Mouse (Mus musculus): ENCODE data around the gene Gpr137c. TPM values are rescaled to one million over a fixed set of nuclear protein-coding genes. Genes with fewer than 3 reads are reported as not detected.
A peak's percentile ranks its signal among the peaks of the same experiment; 100 is the strongest.

The Gpr137c gene
- polyA plus RNA-seq, 1 experiment from 2014 or later: 4.2 TPM

DNA sequence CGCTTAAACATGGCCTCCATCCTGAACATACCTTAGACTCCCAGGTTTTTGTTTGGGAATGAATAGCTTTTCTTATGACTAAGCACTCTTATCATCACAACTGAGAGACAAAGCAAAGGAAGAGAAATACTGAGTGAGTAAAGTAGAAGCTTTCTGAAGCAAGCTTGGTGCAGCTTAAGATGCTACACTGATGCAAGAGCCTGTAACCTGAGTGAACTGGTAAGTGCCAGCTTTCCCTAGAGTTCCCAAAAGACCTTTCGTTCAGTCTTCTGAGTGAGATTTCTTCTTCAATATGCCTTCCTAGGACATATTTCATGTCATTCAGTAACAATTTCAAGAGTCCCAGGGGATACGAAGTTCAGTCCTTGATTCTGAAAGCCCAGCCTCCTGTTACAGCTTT, 101.5 kb downstream of the Gpr137c start:
- Histone ChIP-seq H3K27me3 (replicated peaks; ENCODE audit: control insufficient read depth, insufficient read depth, low read length) (no peaks in the 10 kb centered on the region), H3K4me1 (replicated peaks; ENCODE audit: control insufficient read depth, insufficient read depth, low read length) (peaks cover 9% of the 10 kb centered on the region; the same call in 1 of the 2 replicates), H3K9me3 (ENCODE audit: control insufficient read depth, low read length) (no peaks in the 10 kb centered on the region), H3K27ac (ENCODE audit: low read depth) (no peak overlapping the region), H3K4me2 (ENCODE audit: low read length) (no peak overlapping the region), H3K4me3 (ENCODE audit: low read depth, low read length) (no peak overlapping the region), H3K36me3 (ENCODE audit: control insufficient read depth, insufficient read depth, low read length) (no peaks in the 10 kb centered on the region), H3K9ac (ENCODE audit: low read length) (no peak overlapping the region)
- no peak for ATAC-seq (replicated peaks; ENCODE audit: low FRiP score, low TSS enrichment, low read depth)
- no peak for DNase-seq (ENCODE audit: low spot score)
- WGBS: 83% methylated on average over 3 of the region's 3 CpGs

DNA sequence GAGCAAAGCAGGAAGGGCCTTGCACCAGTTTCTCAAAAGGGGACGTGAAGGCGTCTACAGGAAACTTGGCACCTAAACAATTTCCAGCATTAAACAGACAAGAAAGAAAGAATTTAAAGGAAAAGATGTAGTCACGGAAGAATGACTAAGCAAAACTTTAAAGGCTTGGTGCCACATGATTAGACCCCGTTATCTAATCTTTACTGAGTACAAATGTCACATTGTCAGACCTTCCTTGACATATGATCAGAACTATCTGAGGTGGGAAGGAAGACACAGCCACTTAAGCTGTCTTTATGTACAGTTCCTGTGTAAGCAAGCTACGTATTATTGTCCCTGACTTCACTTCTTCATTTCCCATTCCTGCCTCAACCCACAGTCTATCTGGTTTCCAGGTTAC, 102.1 kb downstream of the Gpr137c start:
- Histone ChIP-seq H3K4me1 (replicated peaks; ENCODE audit: control insufficient read depth, insufficient read depth, low read length) (peaks cover 6% of the 10 kb centered on the region; the same call in 1 of the 2 replicates), H3K27ac (ENCODE audit: low read depth) (no peak overlapping the region), H3K4me3 (ENCODE audit: low read depth, low read length) (no peak overlapping the region), H3K4me2 (ENCODE audit: low read length) (no peak overlapping the region), H3K27me3 (replicated peaks; ENCODE audit: control insufficient read depth, insufficient read depth, low read length) (no peaks in the 10 kb centered on the region), H3K9me3 (ENCODE audit: control insufficient read depth, low read length) (no peaks in the 10 kb centered on the region), H3K9ac (ENCODE audit: low read length) (no peak overlapping the region), H3K36me3 (ENCODE audit: control insufficient read depth, insufficient read depth, low read length) (no peaks in the 10 kb centered on the region)
- no peak for ATAC-seq (replicated peaks; ENCODE audit: low FRiP score, low TSS enrichment, low read depth)
- 68% methylated on average over 5 of the region's 5 CpGs for WGBS
- no peak for DNase-seq (ENCODE audit: low spot score)

DNA sequence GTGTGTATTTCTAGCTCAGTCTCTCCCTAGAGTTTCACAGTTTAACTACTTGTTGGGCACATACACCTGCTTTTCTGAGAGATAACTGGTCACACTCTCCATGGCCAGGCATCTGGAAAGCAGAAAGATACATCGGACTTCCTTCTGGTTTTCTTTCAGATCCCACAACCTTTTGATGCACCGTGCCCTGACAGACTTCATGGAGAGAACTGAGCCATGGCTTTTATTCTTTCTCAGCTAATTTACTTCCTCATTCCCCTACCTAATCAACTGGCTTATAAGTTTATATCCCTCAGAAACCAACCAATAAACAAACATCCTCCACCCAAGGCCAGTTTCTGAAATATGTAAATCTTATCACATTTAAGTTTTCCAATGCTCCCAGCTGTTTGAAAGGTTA, 102.9 kb downstream of the Gpr137c start:
- Histone ChIP-seq H3K36me3 (ENCODE audit: control insufficient read depth, insufficient read depth, low read length) (no peaks in the 10 kb centered on the region), H3K9me3 (ENCODE audit: control insufficient read depth, low read length) (no peaks in the 10 kb centered on the region), H3K27ac (ENCODE audit: low read depth) (no peak overlapping the region), H3K9ac (ENCODE audit: low read length) (no peak overlapping the region), H3K4me2 (ENCODE audit: low read length) (no peak overlapping the region), H3K27me3 (replicated peaks; ENCODE audit: control insufficient read depth, insufficient read depth, low read length) (no peaks in the 10 kb centered on the region), H3K4me1 (replicated peaks; ENCODE audit: control insufficient read depth, insufficient read depth, low read length) (peaks cover under 1% of the 10 kb centered on the region; the same call in 1 of the 2 replicates), H3K4me3 (ENCODE audit: low read depth, low read length) (no peak overlapping the region)
- WGBS: 90% methylated on average over 2 of the region's 2 CpGs
- DNase-seq (ENCODE audit: low spot score) (no peak), ATAC-seq (replicated peaks; ENCODE audit: low FRiP score, low TSS enrichment, low read depth) (no peak)

DNA sequence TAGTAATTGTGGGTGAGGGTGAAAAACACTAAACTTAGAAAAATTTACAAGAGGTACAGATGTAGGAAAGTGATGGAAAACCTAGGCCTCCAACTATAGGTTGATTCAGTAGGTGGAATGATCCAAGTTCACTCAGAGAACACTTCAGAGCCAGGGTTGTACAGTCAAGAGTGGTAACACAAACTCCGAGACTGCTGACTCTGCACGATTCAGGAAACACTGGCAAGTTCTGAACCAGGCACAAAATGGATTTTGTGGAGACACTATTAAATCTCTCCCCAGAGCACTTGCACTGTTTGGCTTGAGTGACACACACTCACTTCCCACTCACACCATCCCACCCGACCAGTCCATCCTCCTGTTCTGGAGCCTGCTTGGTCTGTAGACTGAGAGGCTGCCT, 103.8 kb downstream of the Gpr137c start:
- no peaks in the 10 kb centered on the region for H3K27me3 ChIP-seq (replicated peaks; ENCODE audit: control insufficient read depth, insufficient read depth, low read length)
- H3K36me3 ChIP-seq (ENCODE audit: control insufficient read depth, insufficient read depth, low read length): no peaks in the 10 kb centered on the region
- DNase-seq (ENCODE audit: low spot score) (no peak), ATAC-seq (replicated peaks; ENCODE audit: low FRiP score, low TSS enrichment, low read depth) (no peak)
- H3K27ac ChIP-seq (ENCODE audit: low read depth): no peak overlapping the region
- no peaks in the 10 kb centered on the region for H3K9me3 ChIP-seq (ENCODE audit: control insufficient read depth, low read length)
- H3K4me2 ChIP-seq (ENCODE audit: low read length): no peak overlapping the region
- H3K4me1 ChIP-seq (replicated peaks; ENCODE audit: control insufficient read depth, insufficient read depth, low read length): no peaks in the 10 kb centered on the region
- WGBS: 83% methylated on average over 3 of the region's 3 CpGs
- H3K9ac ChIP-seq (ENCODE audit: low read length): no peak overlapping the region
- H3K4me3 ChIP-seq (ENCODE audit: low read depth, low read length): no peak overlapping the region

DNA sequence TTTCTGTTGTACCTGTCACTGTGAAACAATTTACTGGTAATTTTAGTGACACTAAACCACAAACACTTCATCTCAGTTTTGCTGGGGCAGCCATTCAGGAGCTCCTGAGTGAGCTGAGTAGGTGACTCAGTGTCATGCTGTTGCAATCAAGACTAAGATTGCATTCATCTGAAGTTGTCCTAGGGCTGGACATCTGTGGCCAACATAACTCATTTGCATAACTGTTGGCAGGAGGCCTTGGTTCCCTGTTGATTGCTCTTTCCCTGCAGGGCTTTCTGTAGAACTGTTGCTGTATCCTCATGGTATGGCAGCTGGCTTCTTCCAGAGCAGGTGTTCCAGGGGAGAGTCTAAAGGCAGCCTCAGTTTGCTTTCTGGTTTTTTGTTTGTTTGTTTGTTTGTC, 106.0 kb downstream of the Gpr137c start:
- Histone ChIP-seq H3K27me3 (replicated peaks; ENCODE audit: control insufficient read depth, insufficient read depth, low read length) (no peaks in the 10 kb centered on the region), H3K36me3 (ENCODE audit: control insufficient read depth, insufficient read depth, low read length) (no peaks in the 10 kb centered on the region), H3K9me3 (ENCODE audit: control insufficient read depth, low read length) (no peaks in the 10 kb centered on the region), H3K27ac (ENCODE audit: low read depth) (no peak overlapping the region), H3K9ac (ENCODE audit: low read length) (no peak overlapping the region), H3K4me3 (ENCODE audit: low read depth, low read length) (no peak overlapping the region), H3K4me2 (ENCODE audit: low read length) (no peak overlapping the region), H3K4me1 (replicated peaks; ENCODE audit: control insufficient read depth, insufficient read depth, low read length) (no peaks in the 10 kb centered on the region)
- no peak for ATAC-seq (replicated peaks; ENCODE audit: low FRiP score, low TSS enrichment, low read depth)
- DNase-seq (ENCODE audit: low spot score): no peak

DNA sequence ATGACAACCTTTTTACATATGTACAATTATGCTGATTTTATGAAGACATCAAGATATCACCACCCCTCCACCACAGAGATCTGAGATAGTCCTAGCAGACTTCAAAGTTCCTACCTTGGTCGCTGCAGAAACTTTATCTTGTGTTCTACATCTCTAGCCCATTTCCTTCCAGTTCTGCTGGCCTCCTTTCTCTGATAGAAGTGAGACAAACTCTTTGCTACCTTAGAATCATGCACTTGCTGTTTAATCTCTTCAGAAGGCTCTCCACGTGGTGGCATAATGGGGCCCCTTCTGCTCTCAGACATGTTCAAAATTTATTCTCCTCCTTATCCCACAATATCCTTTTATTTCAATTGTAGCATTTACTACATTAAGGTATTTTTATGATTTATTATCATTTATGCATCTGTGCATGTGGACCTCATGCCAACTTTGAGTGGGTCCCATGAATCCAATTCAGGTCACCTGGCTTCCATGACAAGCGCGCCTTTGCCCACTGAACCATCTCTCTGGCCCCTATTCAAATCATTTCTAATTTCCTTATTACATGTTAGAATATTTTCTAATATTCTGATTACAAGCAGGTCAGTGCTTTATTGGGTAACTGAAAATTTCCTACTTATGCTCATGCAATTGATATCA, 108.7 kb downstream of the Gpr137c start:
- Histone ChIP-seq H3K36me3 (ENCODE audit: control insufficient read depth, insufficient read depth, low read length) (peaks cover 21% of the 10 kb centered on the region), H3K27ac (ENCODE audit: low read depth) (no peak overlapping the region), H3K4me3 (ENCODE audit: low read depth, low read length) (no peak overlapping the region), H3K9me3 (ENCODE audit: control insufficient read depth, low read length) (no peaks in the 10 kb centered on the region), H3K9ac (ENCODE audit: low read length) (no peak overlapping the region), H3K27me3 (replicated peaks; ENCODE audit: control insufficient read depth, insufficient read depth, low read length) (no peaks in the 10 kb centered on the region), H3K4me1 (replicated peaks; ENCODE audit: control insufficient read depth, insufficient read depth, low read length) (peaks cover 4% of the 10 kb centered on the region), H3K4me2 (ENCODE audit: low read length) (no peak overlapping the region)
- ATAC-seq (replicated peaks; ENCODE audit: low FRiP score, low TSS enrichment, low read depth) (no peak), DNase-seq (ENCODE audit: low spot score) (no peak)
- WGBS: 90% methylated on average over 4 of the region's 4 CpGs

DNA sequence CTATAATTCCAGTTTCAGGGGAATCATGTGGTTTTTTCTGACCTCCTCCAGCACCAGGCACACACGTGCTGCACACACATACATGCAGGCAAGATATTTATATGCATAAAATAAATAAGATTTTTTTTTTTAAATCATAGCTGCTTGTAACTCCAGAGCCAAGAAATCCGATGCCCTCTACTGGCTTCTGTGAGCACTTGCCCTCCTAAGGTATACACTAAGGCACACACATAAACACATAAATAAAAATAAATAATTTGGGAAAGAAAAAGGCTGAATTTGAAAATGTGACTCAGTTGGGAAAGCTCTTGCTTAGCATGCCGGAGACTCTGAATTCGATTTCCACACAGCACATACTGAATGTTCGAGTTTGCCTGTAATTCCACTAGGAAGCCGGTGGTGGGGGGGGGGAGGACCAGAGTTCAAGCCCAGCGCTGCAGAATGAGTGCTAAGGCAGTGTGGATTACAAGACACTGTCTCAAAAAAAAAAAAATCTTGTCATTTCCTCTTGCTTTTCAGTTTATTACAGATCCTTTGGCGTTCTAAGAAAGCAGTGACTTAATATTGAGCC, 109.6 kb downstream of the Gpr137c start:
- peak overlapping the region; percentile 51 for H3K4me2 ChIP-seq (ENCODE audit: low read length)
- H3K9ac ChIP-seq (ENCODE audit: low read length): no peak overlapping the region
- H3K36me3 ChIP-seq (ENCODE audit: control insufficient read depth, insufficient read depth, low read length): peaks cover 30% of the 10 kb centered on the region
- H3K9me3 ChIP-seq (ENCODE audit: control insufficient read depth, low read length): no peaks in the 10 kb centered on the region
- H3K4me3 ChIP-seq (ENCODE audit: low read depth, low read length): peak overlapping the region; percentile 97
- no peaks in the 10 kb centered on the region for H3K27me3 ChIP-seq (replicated peaks; ENCODE audit: control insufficient read depth, insufficient read depth, low read length)
- no peak overlapping the region; the same call in 1 of the 2 replicates for H3K27ac ChIP-seq (ENCODE audit: low read depth)
- H3K4me1 ChIP-seq (replicated peaks; ENCODE audit: control insufficient read depth, insufficient read depth, low read length): peaks cover 4% of the 10 kb centered on the region
- no peak for DNase-seq (ENCODE audit: low spot score)
- ATAC-seq (replicated peaks; ENCODE audit: low FRiP score, low TSS enrichment, low read depth): peak; percentile 17
- 14% methylated on average over 8 of the region's 8 CpGs for whole genome bisulfite sequencing

DNA sequence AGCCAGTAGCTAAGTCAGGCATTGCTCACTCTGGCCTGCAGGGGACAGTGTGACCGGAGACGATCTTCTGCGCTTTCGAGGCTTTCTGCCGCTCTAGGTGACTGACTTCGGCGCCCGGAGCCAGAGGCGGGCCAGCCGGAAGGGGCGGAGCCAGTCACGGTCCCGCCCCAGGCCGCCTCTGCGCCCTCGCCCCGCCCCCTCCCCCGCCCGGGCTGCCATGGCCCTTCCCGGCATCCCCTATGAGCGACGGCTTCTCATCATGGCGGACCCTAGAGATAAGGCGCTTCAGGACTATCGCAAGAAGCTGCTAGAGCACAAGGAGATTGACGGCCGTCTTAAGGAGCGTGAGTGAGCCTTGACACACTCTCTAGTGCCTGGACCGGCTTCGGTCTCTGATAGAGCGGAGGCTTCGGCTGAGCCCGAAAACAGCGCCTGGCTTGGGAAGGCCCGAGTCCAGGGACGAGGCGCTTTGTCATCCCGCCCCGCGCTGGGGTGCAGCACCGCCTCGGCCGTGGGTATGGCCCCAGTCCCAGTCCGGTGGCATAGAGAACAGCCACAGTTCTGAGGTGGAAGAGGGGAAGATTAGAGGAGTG, 110.2 kb downstream of the Gpr137c start, which contains the start of gene Psmc6:
Psmc6 (plus strand) TSS at position 200 of the 593 bp plus-strand sequence.
- Histone ChIP-seq H3K4me1 (replicated peaks; ENCODE audit: control insufficient read depth, insufficient read depth, low read length) (peaks cover 4% of the 10 kb centered on the region), H3K4me2 (ENCODE audit: low read length) (peak within 1 kb of the TSS; percentile 67), H3K36me3 (ENCODE audit: control insufficient read depth, insufficient read depth, low read length) (peaks cover 33% of the 10 kb centered on the region), H3K4me3 (ENCODE audit: low read depth, low read length) (peak within 1 kb of the TSS; percentile 97), H3K9me3 (ENCODE audit: control insufficient read depth, low read length) (no peaks in the 10 kb centered on the region), H3K27ac (ENCODE audit: low read depth) (peak within 1 kb of the TSS; percentile 83), H3K27me3 (replicated peaks; ENCODE audit: control insufficient read depth, insufficient read depth, low read length) (no peaks in the 10 kb centered on the region), H3K9ac (ENCODE audit: low read length) (peak within 1 kb of the TSS; percentile 87)
- ATAC-seq (replicated peaks; ENCODE audit: low FRiP score, low TSS enrichment, low read depth): peak; percentile 97
- under 1% methylated on average over 43 of the region's 44 CpGs for WGBS
- DNase-seq (ENCODE audit: low spot score): peak; percentile 95
